Mouse (Mus musculus): ENCODE measurements around the gene Ubac2. TPM values are rescaled to one million over a fixed set of nuclear protein-coding genes. Genes with fewer than 3 reads are reported as not detected.

Gene Ubac2
- polyA plus RNA-seq, 1 experiment from 2014 or later, result 43.8 TPM

DNA sequence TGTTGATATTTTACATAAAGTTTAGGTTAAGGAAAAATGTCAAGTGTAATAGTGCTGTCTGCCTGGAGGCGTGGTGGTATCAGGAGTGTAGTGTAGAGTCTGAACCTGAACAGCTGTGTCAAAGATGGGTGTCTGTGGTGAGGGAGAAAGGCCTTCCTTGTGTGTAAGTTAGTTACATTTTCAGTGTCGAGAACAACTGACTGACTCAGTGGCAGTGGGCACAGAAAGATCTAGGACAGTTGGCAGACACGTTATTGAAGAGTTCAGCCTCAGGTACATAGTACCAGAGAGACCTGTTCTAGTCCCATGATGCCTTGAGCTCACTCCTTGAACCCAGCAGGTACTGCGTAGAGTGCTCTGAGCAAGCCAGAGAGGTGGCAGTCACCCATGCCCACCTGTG is 87.0 kb downstream of the Ubac2 start:
- Histone ChIP-seq H3K4me2 (no peak overlapping the region), H3K27me3 (replicated peaks; ENCODE audit: control insufficient read depth, insufficient read depth, low read length) (no peaks in the 10 kb centered on the region), H3K4me1 (replicated peaks; ENCODE audit: control insufficient read depth, insufficient read depth, low read length) (peaks cover 37% of the 10 kb centered on the region), H3K9me3 (ENCODE audit: control insufficient read depth, low read length) (no peaks in the 10 kb centered on the region), H3K9ac (ENCODE audit: low read depth, low read length) (no peak overlapping the region), H3K4me3 (ENCODE audit: low read depth, low read length) (no peak overlapping the region), H3K36me3 (ENCODE audit: control insufficient read depth, insufficient read depth, low read length) (no peaks in the 10 kb centered on the region), H3K27ac (ENCODE audit: low read depth, low read length) (no peak overlapping the region)
- ATAC-seq (replicated peaks; ENCODE audit: low FRiP score), result no peak
- DNase-seq (ENCODE audit: low spot score), result no peak
- WGBS, result 78% methylated on average over 4 of the region's 4 CpGs

DNA sequence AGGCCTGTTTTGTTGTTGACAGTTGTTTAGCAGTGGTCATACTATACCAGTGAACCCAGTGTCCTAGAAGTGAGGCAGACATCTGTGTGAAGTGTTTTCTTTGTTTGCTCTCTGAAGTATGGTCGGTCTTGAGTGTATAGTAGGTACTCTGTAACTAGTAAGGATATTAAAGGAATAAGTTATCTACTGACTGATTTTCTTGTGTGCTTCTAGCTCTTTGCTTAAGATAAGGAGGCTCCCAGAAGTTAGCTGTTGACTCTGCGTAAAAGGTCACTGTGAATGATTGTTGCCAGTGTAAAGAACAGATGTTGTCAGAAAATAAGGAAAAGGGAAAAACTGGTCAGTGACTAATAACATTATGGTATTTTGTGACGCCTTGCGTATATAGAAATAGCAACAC is 88.7 kb downstream of the Ubac2 start:
- Histone ChIP-seq H3K27me3 (replicated peaks; ENCODE audit: control insufficient read depth, insufficient read depth, low read length) (no peaks in the 10 kb centered on the region), H3K4me3 (ENCODE audit: low read depth, low read length) (no peak overlapping the region), H3K4me2 (no peak overlapping the region), H3K9me3 (ENCODE audit: control insufficient read depth, low read length) (no peaks in the 10 kb centered on the region), H3K4me1 (replicated peaks; ENCODE audit: control insufficient read depth, insufficient read depth, low read length) (peaks cover 22% of the 10 kb centered on the region), H3K27ac (ENCODE audit: low read depth, low read length) (no peak overlapping the region), H3K9ac (ENCODE audit: low read depth, low read length) (no peak overlapping the region), H3K36me3 (ENCODE audit: control insufficient read depth, insufficient read depth, low read length) (no peaks in the 10 kb centered on the region)
- no peak for ATAC-seq (replicated peaks; ENCODE audit: low FRiP score)
- DNase-seq (ENCODE audit: low spot score), result peak; percentile 25
- WGBS, result 67% methylated on average over 4 of the region's 4 CpGs

DNA sequence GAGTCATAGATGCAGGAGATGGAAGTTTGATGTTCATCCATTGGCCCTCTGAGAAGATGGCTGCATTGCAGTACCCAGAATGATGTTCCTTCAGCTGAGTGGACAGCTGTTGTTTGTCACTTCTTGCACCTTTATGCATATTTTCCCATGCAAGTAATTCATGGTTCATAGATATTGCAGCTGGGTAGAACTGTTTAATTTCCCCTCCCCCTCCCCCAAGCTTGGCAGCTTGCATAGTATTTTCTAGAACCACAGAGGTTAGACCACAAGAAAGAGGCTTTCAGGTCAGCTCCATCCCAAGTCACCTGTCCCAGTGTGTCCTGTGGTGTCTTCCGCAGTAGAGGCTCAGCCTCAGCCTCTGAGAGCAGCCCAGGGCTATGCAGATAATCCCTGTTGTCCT is 92.0 kb downstream of the Ubac2 start:
- no peak overlapping the region for H3K9ac ChIP-seq (ENCODE audit: low read depth, low read length)
- ATAC-seq (replicated peaks; ENCODE audit: low FRiP score), result no peak

DNA sequence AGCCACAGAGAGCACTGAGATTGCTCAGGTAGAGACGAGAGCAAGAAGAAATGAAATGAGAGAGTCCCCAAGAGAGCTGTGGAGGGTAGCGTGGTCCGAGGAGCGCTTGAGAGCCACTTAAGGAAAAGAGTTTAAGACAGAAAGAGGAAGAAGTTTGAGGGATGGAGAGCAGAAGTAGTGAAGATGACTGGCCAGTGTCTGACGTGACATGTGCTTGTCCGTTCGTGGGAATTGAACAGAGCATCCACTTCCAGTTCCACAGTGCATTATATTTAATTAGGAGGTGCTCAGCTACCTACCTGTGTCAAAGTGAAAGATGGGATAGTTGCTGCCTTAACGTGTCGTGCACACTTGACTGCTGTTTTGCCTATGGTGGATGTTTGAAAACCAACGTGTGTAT is 94.7 kb downstream of the Ubac2 start:
- WGBS, result 76% methylated on average over 10 of the region's 10 CpGs
- Histone ChIP-seq H3K4me3 (ENCODE audit: low read depth, low read length) (no peak overlapping the region), H3K4me2 (no peak overlapping the region), H3K9me3 (ENCODE audit: control insufficient read depth, low read length) (no peaks in the 10 kb centered on the region), H3K27ac (ENCODE audit: low read depth, low read length) (no peak overlapping the region), H3K27me3 (replicated peaks; ENCODE audit: control insufficient read depth, insufficient read depth, low read length) (no peaks in the 10 kb centered on the region), H3K9ac (ENCODE audit: low read depth, low read length) (no peak overlapping the region), H3K36me3 (ENCODE audit: control insufficient read depth, insufficient read depth, low read length) (no peaks in the 10 kb centered on the region), H3K4me1 (replicated peaks; ENCODE audit: control insufficient read depth, insufficient read depth, low read length) (no peaks in the 10 kb centered on the region)
- DNase-seq (ENCODE audit: low spot score), result no peak
- no peak for ATAC-seq (replicated peaks; ENCODE audit: low FRiP score)

More for the DNA sequence above, 92.0 kb downstream of the Ubac2 start:
- 91% methylated on average over 1 of the region's 1 CpGs for WGBS
- no peaks in the 10 kb centered on the region for H3K27me3 ChIP-seq (replicated peaks; ENCODE audit: control insufficient read depth, insufficient read depth, low read length)
- peaks cover 5% of the 10 kb centered on the region; the same call in 1 of the 2 replicates for H3K4me1 ChIP-seq (replicated peaks; ENCODE audit: control insufficient read depth, insufficient read depth, low read length)
- no peak for DNase-seq (ENCODE audit: low spot score)
- H3K36me3 ChIP-seq (ENCODE audit: control insufficient read depth, insufficient read depth, low read length), result no peaks in the 10 kb centered on the region
- no peak overlapping the region for H3K27ac ChIP-seq (ENCODE audit: low read depth, low read length)
- no peak overlapping the region for H3K4me2 ChIP-seq
- H3K4me3 ChIP-seq (ENCODE audit: low read depth, low read length), result no peak overlapping the region
- H3K9me3 ChIP-seq (ENCODE audit: control insufficient read depth, low read length), result no peaks in the 10 kb centered on the region

DNA sequence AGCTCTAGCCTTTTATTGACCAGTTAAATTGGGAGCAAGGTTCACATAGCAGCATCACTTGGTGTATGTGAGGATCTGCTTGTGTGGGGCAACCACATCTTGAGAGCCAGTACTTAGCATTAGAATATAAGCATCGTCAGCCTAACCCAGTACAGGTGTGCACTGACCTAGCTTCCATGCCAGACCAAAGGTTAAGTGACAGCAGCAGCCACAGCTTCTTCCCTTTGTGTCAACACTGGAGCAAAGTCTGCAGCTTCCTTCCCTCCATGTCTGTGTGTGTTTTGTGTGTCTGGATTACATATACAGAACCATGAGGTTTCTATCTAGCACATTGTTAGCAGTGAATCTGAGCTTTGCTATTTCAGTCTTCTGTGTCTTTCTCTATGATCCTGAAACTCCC is 103.1 kb downstream of the Ubac2 start:
- H3K9ac ChIP-seq (ENCODE audit: low read depth, low read length), result no peak overlapping the region
- H3K4me2 ChIP-seq, result no peak overlapping the region
- no peaks in the 10 kb centered on the region for H3K27me3 ChIP-seq (replicated peaks; ENCODE audit: control insufficient read depth, insufficient read depth, low read length)
- no peak overlapping the region for H3K27ac ChIP-seq (ENCODE audit: low read depth, low read length)
- no peaks in the 10 kb centered on the region for H3K36me3 ChIP-seq (ENCODE audit: control insufficient read depth, insufficient read depth, low read length)
- H3K4me3 ChIP-seq (ENCODE audit: low read depth, low read length), result no peak overlapping the region
- no peak for ATAC-seq (replicated peaks; ENCODE audit: low FRiP score)
- DNase-seq (ENCODE audit: low spot score), result no peak
- peaks cover 13% of the 10 kb centered on the region for H3K4me1 ChIP-seq (replicated peaks; ENCODE audit: control insufficient read depth, insufficient read depth, low read length)
- no peaks in the 10 kb centered on the region for H3K9me3 ChIP-seq (ENCODE audit: control insufficient read depth, low read length)
- WGBS, result 74% methylated on average over 1 of the region's 1 CpGs

DNA sequence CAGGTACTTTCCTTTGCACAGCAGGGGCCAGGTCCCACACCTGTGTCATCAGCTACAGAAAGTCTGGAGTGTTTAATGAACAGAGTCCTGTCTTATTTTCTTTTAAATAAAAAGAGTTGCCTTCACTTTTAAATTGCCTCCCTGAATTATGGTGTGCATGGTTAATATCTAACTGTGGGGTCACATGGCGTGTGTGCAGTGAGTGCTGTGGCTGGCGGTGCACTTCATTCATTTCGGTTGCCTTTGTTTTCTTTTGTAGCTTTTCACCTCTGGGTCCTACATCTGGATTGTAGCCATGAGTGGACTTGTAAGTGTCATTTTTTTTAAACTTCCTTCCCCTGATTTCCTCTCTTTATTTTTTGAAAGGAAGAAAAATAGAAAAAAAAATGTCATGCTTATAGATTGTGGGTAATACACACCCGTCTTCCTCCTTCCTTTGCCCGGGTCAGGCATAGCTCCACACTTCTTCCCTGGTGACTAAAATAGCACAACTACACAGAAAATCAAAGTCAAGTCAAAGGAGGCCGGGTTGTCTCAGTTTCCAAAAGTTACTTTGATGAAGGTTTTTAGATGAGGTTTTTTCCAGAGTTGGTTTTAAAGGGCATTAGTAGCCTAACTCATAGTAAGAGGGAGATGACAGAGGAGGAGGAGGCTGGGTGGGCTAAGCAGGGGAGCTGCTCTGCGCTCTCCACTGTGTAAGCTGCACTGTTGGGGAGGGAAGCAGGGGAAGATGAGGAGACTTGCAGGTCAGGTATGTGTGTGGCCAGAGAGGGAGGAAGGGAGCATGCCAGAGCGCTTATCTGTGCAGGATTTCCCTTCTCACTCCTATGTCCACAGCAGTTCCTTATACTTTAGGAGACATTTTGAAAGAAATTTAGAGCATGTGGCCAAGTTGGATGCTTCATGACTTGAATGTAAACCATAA is 104.9 kb downstream of the Ubac2 start:
- Histone ChIP-seq H3K4me2 (no peak overlapping the region), H3K27ac (ENCODE audit: low read depth, low read length) (0 out of 2 replicates have a peak overlapping the region, but pooled peaks have one; percentile 15), H3K36me3 (ENCODE audit: control insufficient read depth, insufficient read depth, low read length) (no peaks in the 10 kb centered on the region), H3K4me1 (replicated peaks; ENCODE audit: control insufficient read depth, insufficient read depth, low read length) (peaks cover 15% of the 10 kb centered on the region), H3K9ac (ENCODE audit: low read depth, low read length) (no peak overlapping the region), H3K9me3 (ENCODE audit: control insufficient read depth, low read length) (no peaks in the 10 kb centered on the region), H3K4me3 (ENCODE audit: low read depth, low read length) (no peak overlapping the region), H3K27me3 (replicated peaks; ENCODE audit: control insufficient read depth, insufficient read depth, low read length) (no peaks in the 10 kb centered on the region)
- 49% methylated on average over 8 of the region's 8 CpGs for WGBS
- no peak; the same call in 1 of the 2 replicates for ATAC-seq (replicated peaks; ENCODE audit: low FRiP score)
- DNase-seq (ENCODE audit: low spot score), result no peak

DNA sequence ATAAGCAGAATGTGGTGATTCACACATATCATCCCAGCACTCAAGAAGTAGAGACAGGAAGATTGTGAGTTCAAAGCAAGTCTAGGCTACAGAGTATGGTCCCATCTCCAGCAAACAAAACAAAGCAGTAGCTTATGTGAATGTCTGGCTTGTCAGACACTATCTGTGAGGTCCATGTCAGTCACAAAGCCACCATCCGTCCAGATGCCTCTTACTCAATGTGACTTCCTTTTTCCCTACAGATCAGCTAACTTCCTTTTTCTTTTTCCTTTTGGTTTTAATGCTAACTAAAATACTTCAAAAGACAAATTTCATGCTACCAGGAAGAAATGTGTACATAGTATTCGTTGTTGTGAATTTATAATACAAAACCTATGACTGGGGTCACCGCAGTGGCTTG is 107.1 kb downstream of the Ubac2 start:
- DNase-seq (ENCODE audit: low spot score), result peak; percentile 4
- Histone ChIP-seq H3K9me3 (ENCODE audit: control insufficient read depth, low read length) (no peaks in the 10 kb centered on the region), H3K4me1 (replicated peaks; ENCODE audit: control insufficient read depth, insufficient read depth, low read length) (peaks cover 15% of the 10 kb centered on the region), H3K4me3 (ENCODE audit: low read depth, low read length) (no peak overlapping the region), H3K4me2 (no peak overlapping the region), H3K27me3 (replicated peaks; ENCODE audit: control insufficient read depth, insufficient read depth, low read length) (no peaks in the 10 kb centered on the region), H3K9ac (ENCODE audit: low read depth, low read length) (no peak overlapping the region), H3K27ac (ENCODE audit: low read depth, low read length) (no peak overlapping the region), H3K36me3 (ENCODE audit: control insufficient read depth, insufficient read depth, low read length) (no peaks in the 10 kb centered on the region)
- ATAC-seq (replicated peaks; ENCODE audit: low FRiP score), result no peak
- WGBS, result 40% methylated on average over 3 of the region's 3 CpGs

DNA sequence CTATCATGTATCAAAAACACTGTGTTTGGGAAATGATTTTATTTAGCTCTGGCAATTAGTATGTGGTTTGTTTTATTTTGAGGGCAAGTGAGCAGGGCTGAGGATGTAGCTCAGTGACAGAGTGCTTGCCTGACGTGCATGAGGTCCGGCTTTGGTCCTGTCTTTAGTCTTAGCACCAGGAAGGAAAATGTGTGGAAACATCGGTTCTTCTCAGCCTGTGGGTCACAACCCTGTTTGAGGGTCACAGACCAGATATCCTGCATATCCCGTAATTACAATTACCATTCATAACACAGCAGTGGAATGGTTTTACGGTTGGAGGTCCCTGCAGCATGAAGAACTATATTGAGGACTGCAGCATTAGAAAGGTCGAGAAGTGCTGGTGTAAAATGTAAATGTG is 107.6 kb downstream of the Ubac2 start:
- Histone ChIP-seq H3K4me1 (replicated peaks; ENCODE audit: control insufficient read depth, insufficient read depth, low read length) (peaks cover 15% of the 10 kb centered on the region), H3K4me3 (ENCODE audit: low read depth, low read length) (no peak overlapping the region), H3K27me3 (replicated peaks; ENCODE audit: control insufficient read depth, insufficient read depth, low read length) (no peaks in the 10 kb centered on the region), H3K9ac (ENCODE audit: low read depth, low read length) (no peak overlapping the region), H3K9me3 (ENCODE audit: control insufficient read depth, low read length) (no peaks in the 10 kb centered on the region), H3K4me2 (no peak overlapping the region), H3K36me3 (ENCODE audit: control insufficient read depth, insufficient read depth, low read length) (no peaks in the 10 kb centered on the region), H3K27ac (ENCODE audit: low read depth, low read length) (no peak overlapping the region)
- no peak for ATAC-seq (replicated peaks; ENCODE audit: low FRiP score)
- WGBS, result 60% methylated on average over 6 of the region's 6 CpGs
- DNase-seq (ENCODE audit: low spot score), result peak; percentile 26

DNA sequence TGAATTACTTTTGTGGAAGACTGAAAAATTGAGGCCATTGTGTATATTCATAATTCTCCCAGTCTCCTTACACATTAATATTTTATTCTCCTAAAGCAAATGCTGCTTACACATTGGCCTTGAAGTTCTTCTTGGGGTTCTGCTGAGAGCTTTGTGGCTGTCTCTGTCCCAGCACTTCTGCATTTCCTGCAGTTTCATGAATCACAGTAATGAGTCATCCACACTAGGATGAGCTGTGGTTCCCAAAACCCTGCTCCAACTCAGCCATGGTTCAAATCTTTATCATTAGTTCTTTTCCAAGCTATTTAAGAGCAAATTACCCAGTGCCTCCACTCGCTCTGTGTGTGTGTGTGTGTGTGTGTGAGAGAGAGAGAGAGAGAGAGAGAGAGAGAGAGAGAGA is 108.9 kb downstream of the Ubac2 start:
- no peaks in the 10 kb centered on the region for H3K27me3 ChIP-seq (replicated peaks; ENCODE audit: control insufficient read depth, insufficient read depth, low read length)
- no peak overlapping the region for H3K4me3 ChIP-seq (ENCODE audit: low read depth, low read length)
- no peaks in the 10 kb centered on the region for H3K9me3 ChIP-seq (ENCODE audit: control insufficient read depth, low read length)
- peaks cover 15% of the 10 kb centered on the region for H3K4me1 ChIP-seq (replicated peaks; ENCODE audit: control insufficient read depth, insufficient read depth, low read length)
- H3K36me3 ChIP-seq (ENCODE audit: control insufficient read depth, insufficient read depth, low read length), result no peaks in the 10 kb centered on the region
- no peak overlapping the region for H3K27ac ChIP-seq (ENCODE audit: low read depth, low read length)
- no peak overlapping the region for H3K9ac ChIP-seq (ENCODE audit: low read depth, low read length)
- peak; percentile 24 for DNase-seq (ENCODE audit: low spot score)
- WGBS, result 72% methylated on average over 1 of the region's 1 CpGs
- no peak overlapping the region for H3K4me2 ChIP-seq
- ATAC-seq (replicated peaks; ENCODE audit: low FRiP score), result no peak

Data from liver, embryonic 11.5 days (tissue).